Mouse (Mus musculus) cerebellum, postnatal 10 days (tissue): ENCODE data around the gene Mecr.

ENCODE experiments used
- DNase-seq, 2 experiments: peaks; one replicate each; pipeline ENCODE4 v3.0.0; 2021; ENCODE audit warnings: mixed read lengths in 2 of 2

Mecr gene

DNA sequence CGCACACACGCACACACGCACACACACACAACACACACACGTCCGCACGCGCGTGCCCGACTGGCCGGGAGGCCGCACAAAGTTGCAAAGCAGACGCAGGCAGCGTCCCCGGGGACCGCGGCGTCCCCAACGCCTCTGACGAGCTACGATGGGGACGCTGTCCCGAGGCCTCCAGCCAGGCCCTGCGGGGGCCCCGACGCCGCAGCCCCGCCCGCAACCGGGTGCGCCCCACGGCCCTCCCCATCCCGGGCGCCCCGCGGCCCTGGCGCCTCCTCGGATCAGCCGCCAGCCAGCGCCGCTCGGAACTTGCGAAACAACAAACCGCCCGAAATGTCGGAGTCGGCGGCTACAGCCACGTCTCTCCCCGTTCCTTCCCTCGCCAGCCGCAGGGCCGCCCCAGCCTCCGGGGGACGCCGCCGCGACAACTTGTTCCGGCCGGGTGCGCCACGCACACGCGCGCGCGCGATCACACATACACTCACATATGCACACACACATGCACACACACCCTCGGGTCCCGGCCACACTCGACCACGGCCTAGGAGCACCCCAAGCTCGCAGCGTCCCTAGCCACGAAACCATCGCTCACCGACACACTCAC, 6.3 kb upstream of the Mecr start:
- DNase-seq, result peak; percentile 55 to 59

- DNase-seq, result peak; percentile 97 to 98
Measured at GRCm38 (mm10) chr4:131837872-131838524, 5.3 kb upstream of the Mecr start, which contains the start of gene Ptpru. TSS of gene Ptpru (minus strand) at chr4:131838288.

GRCm38 (mm10) chr4:131845991-131846778, 2.9 kb downstream of the Mecr start:
- no peak for DNase-seq

DNA sequence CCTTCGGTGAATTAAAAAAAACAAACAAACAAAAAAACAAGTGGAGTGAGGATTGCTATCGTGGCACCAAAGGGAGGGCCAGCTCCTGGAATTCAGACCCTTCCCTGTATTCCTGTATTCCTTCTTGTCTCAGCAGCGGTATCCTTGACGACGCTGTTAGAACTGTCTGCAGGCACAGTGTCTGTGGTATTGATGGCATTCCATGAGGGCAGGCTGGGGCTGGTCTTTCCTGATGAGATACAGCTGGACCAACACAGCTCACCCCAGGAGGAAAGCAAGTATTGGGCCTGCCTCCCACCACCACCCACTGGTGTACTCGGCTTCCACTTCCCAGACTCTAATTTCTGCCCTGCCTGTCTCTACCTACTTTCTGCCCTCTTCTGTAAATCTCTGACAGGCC, 4.8 kb downstream of the Mecr start:
- DNase-seq, result no peak

DNA sequence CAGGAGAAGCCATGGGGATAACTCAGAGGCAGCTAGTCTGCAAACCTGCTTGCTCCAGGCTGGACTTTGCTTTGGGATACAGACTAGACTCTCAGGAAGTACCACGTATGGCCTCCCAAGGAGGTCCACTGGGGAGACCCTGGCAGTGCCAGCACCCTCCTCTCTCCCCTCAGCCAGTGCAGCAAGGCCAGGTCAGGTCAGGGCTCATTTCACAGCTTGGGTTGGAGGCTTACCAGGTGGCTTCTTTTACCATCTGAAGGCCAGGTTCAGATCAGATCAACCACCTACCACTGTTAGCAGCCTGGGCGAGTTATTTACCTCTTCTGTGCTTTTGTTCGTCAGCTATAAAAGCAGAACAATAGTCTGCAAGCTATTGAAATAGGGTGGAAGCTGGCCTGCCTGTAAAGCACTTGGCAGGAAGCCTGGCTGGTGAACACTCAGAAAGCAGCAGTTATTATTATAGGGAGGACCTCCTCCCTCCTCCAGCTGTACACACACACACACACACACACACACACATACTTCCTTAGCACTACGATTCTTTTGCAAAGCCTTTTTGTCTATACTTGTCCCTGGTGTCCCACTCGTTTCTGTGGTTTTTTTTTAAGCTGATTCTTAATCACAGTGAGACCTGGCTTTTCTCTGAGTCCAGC, 6.8 kb downstream of the Mecr start:
- no peak for DNase-seq

DNA sequence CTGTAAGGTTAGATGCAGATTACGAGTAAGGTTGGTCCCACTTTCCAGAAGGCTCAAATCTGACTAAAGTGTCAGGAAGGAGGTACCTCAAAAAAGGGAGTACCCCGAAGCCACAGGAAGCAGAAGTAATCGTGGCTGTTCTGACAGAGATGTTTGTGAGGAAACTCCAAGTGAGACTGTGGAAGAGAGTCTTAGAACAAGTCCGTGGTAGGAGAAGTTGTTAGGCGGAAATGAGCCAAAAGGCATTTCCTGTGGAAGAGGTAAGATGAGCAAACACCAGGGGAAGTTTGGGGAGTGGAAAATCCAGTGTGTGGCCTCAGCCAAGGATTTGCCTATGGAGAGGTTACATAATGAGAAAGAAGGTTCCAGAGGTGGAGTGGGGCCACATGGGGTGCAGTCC, 11.7 kb downstream of the Mecr start:
- no peak for DNase-seq

- peak; percentile 90 to 91 for DNase-seq
Measured at GRCm38 (mm10) chr4:131860492-131861340, 17.4 kb downstream of the Mecr start.

- no peak for DNase-seq
Measured at GRCm38 (mm10) chr4:131861341-131861739, 18.1 kb downstream of the Mecr start.

DNA sequence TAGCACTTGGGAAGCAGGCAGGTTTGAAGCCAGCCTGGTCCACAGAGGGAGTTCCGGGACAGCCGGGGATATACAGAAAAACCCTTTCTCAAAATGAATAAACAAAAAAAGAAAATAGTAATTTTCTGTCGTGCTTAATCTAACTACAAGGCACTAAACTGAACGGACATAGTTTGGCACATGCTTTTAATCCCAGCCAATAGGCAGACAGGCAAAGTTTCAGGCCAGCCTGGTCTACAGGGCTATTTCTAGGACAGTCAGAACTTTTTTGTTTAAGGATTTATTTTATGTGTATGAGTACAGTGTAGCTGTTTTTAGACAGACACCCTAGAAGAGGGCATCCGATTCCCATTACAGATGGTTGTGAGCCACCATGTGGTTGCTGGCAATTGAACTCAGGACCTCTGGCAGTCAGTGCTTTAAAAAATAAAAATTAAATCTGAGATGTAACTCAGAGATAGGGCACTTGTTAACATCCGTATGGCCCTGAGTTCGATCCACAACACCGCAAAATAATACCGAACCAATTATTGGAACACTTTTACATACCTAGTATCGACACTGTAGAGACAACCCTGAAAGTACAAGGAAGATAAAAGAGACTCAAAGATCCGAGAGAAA, 29.5 kb downstream of the Mecr start:
- peak in 1 of 2 experiments; percentile 19 for DNase-seq

DNA sequence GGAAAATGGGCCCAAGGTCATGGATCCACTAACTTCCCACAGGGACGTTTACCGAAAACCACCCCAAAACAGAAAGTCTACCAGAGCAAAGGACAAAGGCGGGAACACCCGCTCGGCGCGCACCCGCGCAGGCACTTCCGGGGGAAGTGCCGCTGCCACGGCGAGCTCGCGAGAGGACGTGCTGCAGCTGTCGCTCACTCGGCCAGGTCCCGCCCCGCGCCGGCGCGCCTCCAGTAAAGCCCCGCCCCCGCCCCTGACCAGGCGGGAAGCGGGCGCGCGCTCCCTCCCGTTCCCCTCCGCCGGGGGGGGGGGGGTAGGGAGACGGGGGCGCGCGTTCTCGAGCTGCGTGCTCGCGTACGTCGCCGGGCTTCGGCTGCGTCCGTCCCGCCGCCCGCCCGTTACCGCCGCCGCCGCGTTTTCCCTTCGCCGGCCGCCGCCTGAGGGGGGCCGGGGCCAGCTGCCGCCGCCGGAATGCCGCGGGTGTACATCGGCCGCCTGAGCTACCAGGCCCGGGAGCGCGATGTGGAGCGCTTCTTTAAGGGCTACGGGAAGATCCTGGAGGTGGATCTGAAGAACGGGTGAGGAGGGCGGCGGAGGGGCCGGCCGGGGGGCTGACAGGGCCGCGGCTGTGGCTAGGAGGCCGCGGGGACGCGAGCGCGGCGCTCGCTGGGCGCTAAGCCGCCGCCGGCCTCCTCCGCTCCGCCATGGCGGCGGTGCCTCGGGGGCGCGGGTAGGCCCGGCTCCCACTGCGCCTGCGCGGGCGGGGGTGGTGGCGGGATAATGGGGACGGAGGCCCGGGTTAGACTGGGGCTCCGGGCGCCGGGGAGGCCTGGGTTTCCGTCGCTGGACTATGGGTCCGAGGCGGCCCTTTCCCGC, 30.3 kb downstream of the Mecr start, which contains the start of gene Srsf4:
TSS of gene Srsf4 (plus strand) at position 325 of the 876 bp plus-strand sequence.
- DNase-seq, result peak; percentile 97 to 98

DNA sequence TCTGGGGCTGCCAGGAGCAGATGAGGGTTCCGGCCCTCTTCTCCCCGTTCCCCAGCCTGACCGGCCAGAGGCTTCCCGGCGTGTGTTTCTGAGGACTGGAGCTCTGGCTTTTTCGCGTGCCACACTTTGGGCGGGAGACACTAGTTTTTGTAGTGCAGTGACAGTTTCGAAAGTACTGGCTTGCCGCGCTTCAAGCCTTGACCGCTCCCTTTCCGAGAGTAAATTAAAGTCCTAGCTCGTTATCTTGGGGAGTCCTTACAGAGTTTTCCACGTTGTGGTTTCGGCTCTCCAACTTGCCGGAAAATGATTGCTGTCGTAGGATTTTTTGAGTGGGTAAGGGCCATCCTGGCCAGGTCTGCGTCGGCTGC, 30.9 kb downstream of the Mecr start:
- DNase-seq, result peak in 1 of 2 experiments; percentile 22

- peak in 1 of 2 experiments; percentile 33 for DNase-seq
Measured at GRCm38 (mm10) chr4:131874567-131874966, 31.3 kb downstream of the Mecr start.

GRCm38 (mm10) chr4:131875242-131875641, 32.0 kb downstream of the Mecr start:
- DNase-seq, result no peak

- no peak for DNase-seq
Measured at GRCm38 (mm10) chr4:131876836-131877235, 33.6 kb downstream of the Mecr start.

- no peak for DNase-seq
Measured at GRCm38 (mm10) chr4:131879692-131880091, 36.4 kb downstream of the Mecr start.

DNA sequence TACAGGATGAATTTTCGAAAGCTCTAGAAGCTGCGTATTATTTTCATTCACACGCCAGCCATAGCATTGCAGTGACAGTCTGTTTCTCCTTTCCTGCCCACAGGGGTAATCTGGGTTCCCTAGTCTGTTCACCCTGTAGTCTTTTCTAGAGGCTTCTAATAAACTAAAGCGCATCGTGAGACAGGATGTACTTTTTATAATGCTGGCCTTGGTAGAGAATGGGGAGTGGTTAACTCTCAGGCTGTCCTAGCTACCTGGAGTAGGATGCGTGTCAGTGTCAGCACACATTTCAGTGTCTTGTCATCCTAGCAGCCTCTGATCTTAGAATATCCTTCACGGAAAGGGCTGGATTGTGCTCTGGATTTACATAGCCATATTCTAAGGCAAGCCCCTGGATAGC, 38.0 kb downstream of the Mecr start:
- DNase-seq, result no peak

DNA sequence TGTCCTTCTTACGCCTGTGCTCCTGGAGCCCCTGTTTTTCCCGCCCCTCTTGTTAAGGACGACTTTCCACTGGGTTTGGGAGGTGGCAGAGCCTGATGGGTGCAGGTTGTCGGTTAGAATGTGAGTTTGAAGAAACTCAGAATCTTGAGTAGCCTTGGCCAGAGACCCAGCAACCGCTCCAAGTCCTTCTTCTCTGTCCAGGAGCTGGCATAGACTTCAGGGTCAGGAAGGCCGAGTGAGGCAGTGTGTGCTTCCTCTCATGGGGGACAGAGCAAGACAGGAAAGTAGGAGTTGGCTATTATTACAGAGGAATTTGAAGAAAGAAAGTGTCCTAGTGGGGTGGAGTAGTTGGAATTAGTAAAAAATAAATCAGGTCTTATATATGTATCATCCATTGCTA, 40.3 kb downstream of the Mecr start:
- DNase-seq, result no peak

DNA sequence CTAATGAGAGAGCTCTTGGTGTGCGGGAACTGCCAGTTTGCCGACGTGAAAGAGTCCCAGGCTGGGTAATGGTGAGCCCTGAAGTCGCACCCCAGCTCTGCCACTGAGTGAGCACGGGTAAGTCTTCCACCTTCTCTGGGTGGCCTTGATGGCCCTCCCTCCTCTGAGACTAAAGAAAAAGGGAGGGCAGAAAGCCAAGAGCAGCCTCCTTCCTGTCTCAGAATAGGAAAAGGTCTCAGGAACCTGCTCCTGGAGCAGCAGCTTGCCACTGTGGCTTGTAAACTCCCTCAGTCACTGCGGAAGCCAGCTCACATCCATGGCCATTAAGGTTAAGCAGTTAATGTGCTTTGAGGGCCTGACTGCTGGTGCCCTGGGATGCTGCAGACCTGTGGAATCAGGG, 42.1 kb downstream of the Mecr start:
- no peak for DNase-seq

GRCm38 (mm10) chr4:131888564-131888963, 45.3 kb downstream of the Mecr start:
- no peak for DNase-seq

DNA sequence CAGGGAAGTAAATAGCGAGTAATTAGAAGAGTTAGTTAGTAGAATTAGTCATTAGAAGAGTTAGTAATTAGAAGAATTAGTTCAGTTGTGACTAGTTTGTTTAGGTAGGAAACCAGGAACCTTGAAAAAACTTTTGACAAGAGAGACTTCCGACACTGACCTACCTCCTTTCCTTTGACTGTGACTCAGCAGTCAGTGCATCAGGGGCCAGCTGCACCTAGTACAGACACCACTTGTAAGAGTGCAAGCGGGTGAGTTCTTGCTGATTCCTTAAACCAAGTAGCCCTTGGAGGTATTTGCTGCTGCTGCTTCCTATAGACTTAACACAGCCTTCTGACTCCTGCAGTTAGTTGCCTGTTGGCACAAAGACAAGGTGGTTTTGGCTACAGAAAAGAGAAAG, 47.4 kb downstream of the Mecr start:
- no peak for DNase-seq

DNA sequence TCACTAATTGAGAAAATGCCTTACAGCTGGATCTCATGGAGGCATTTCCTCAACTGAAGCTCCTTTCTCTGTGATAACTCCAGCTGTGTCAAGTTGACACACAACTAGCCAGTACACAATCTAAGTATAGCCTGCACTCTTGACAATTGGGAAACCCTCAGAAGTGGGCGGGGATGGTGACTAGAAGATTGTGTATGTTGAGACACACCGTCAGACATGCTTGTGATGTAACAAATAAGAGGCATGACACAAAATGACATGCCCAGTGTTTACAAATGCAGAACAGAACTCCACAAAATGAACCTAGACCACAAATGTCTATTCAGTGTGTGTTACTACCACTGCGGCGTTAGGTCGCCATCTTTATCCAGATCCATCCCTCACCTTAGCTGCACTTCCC, 53.8 kb downstream of the Mecr start:
- DNase-seq, result no peak
